In genomic region chr3:121589494-121589885, GRCm38 (mm10) we compare ENCODE assay signal across 14 mouse cellular contexts. TPM values are rescaled to one million over a fixed set of nuclear protein-coding genes. Genes with fewer than 3 reads are reported as not detected.
DNase-seq lines count a peak whose midpoint lies in the region; ATAC-seq lines count a peak whose summit lies in the region.
"Had no signal": no experiment of that assay in that cellular context is flagged by ENCODE, and none has a peak within 500 bp of the region (broad histone marks: within the 10 kb centered on the region; RNA-seq: fewer than 3 reads in every experiment).

No protein-coding gene starts in this region.

- H3K4me2 ChIP-seq in lung, embryonic 16.5 days (ENCODE audit: low read depth, low read length): no peak overlapping the region
- H3K4me2 ChIP-seq in limb, embryonic 13.5 days (replicated peaks): no peak overlapping the region
- H3K4me2 ChIP-seq: midbrain, embryonic 11.5 days had no signal

- no peaks in the 10 kb centered on the region for H3K27me3 ChIP-seq in heart, embryonic 10.5 days (ENCODE audit: insufficient read depth, poor library complexity, severe bottlenecking)
- no peaks in the 10 kb centered on the region for H3K27me3 ChIP-seq in lung, embryonic 16.5 days (ENCODE audit: control insufficient read depth, insufficient read depth, low read depth, low read length)
- no peaks in the 10 kb centered on the region for H3K27me3 ChIP-seq in limb, embryonic 13.5 days

- no peak overlapping the region for H3K4me3 ChIP-seq in heart, embryonic 10.5 days
- H3K4me3 ChIP-seq in lung, embryonic 16.5 days (ENCODE audit: low read length): no peak overlapping the region
- no peak overlapping the region for H3K4me3 ChIP-seq in limb, embryonic 13.5 days

- ATAC-seq in lung, embryonic 16.5 days (ENCODE audit: low read depth): peak; percentile 1; the same call in 1 of the 2 replicates
- peak; percentile 72 for ATAC-seq in limb, embryonic 13.5 days (ENCODE audit: low FRiP score, low read depth)
- ATAC-seq in inflammation-experienced regulatory T-cells, adult 6 months: no peak
- ATAC-seq: forebrain, embryonic 16.5 days had no signal

- peak overlapping the region; percentile 25 for H3K27ac ChIP-seq in heart, embryonic 10.5 days
- peak overlapping the region; percentile 60 for H3K27ac ChIP-seq in lung, embryonic 16.5 days (ENCODE audit: low read length)
- peak overlapping the region; percentile 70; the same call in 1 of the 2 replicates for H3K27ac ChIP-seq in limb, embryonic 13.5 days
- H3K27ac ChIP-seq: hindbrain, postnatal 0 days had no signal

- H3K36me3 ChIP-seq in heart, embryonic 10.5 days: no peaks in the 10 kb centered on the region
- no peaks in the 10 kb centered on the region for H3K36me3 ChIP-seq in lung, embryonic 16.5 days (ENCODE audit: control insufficient read depth, insufficient read depth, low read length)
- no peaks in the 10 kb centered on the region for H3K36me3 ChIP-seq in limb, embryonic 13.5 days

- no peak for DNase-seq in heart, embryonic 10.5 days (ENCODE audit: low spot score)
- DNase-seq in heart, adult 18-20 months: no peak
- no peak for DNase-seq in lung, postnatal 25 days (ENCODE audit: low spot score)
- DNase-seq in layer of hippocampus, postnatal 36 days: no peak
- DNase-seq in adrenal gland, postnatal 14 days: no peak
- DNase-seq: cerebellum, adult 8-10 months; lung, adult 2 months; thymus, adult 2 months had no signal

- peaks cover 35% of the 10 kb centered on the region for H3K4me1 ChIP-seq in heart, embryonic 10.5 days
- peaks cover 17% of the 10 kb centered on the region for H3K4me1 ChIP-seq in lung, embryonic 16.5 days (replicated peaks; ENCODE audit: control insufficient read depth, insufficient read depth, low read length)
- H3K4me1 ChIP-seq in limb, embryonic 13.5 days: peaks cover 32% of the 10 kb centered on the region

- H3K9me3 ChIP-seq in heart, embryonic 10.5 days: no peaks in the 10 kb centered on the region; the same call in 1 of the 2 replicates
- no peaks in the 10 kb centered on the region for H3K9me3 ChIP-seq in lung, embryonic 16.5 days (ENCODE audit: control insufficient read depth, low read length)
- H3K9me3 ChIP-seq in limb, embryonic 13.5 days: 0 out of 2 replicates have a peak, but pooled peaks cover 4% of the 10 kb centered on the region

- 77% methylated on average over 9 of the region's 9 CpGs for WGBS in heart, embryonic 10.5 days
- WGBS in lung, embryonic 16.5 days: 87% methylated on average over 9 of the region's 9 CpGs
- WGBS in limb, embryonic 13.5 days: 61% methylated on average over 9 of the region's 9 CpGs

- H3K9ac ChIP-seq in lung, embryonic 16.5 days (ENCODE audit: low read length): no peak overlapping the region
- no peak overlapping the region for H3K9ac ChIP-seq in limb, embryonic 13.5 days

RNA-seq across cellular contexts. Expression of gene Slc44a3, which starts 57.3 kb away (rescaled TPM):
- polyA plus RNA-seq in heart, embryonic 10.5 days (2016; fragmentation: Nextera tagmentation; extraction: Ambion mirVana): 1.1 and 1.3 TPM in 2 replicates
- under 1 TPM in 1 of 2 experiments, not detected in 1; 0.46 TPM for total RNA-seq in heart, adult 18-20 months (2021)
- 24.4 and 28.1 TPM in 2 replicates for polyA plus RNA-seq in lung, embryonic 16.5 days (2015; fragmentation: Nextera tagmentation; extraction: Ambion mirVana)
- 0.92 and 2.0 TPM in 2 replicates for polyA plus RNA-seq in limb, embryonic 13.5 days (2015; fragmentation: Nextera tagmentation; extraction: Ambion mirVana)
- total RNA-seq in layer of hippocampus, postnatal 36 days (2021): not detected
- total RNA-seq in adrenal gland, postnatal 14 days (2021): 14.6 TPM in 2 replicates
- polyA plus RNA-seq in inflammation-experienced regulatory T-cells, adult 6 months (2017; shearing (Covaris generic)): not detected
